Mouse (Mus musculus): ENCODE results near the gene Gm5751. TPM values are rescaled to one million over a fixed set of nuclear protein-coding genes. Genes with fewer than 3 reads are reported as not detected.

The Gm5751 gene
- total and polyA plus RNA-seq, 2 experiments from 2014 or later: not detected

- Histone ChIP-seq H3K4me3 (ENCODE audit: low read length) (peak within 1 kb of the TSS; percentile 54), H3K9ac (replicated peaks; ENCODE audit: low read length) (peak within 1 kb of the TSS; percentile 79), H3K9me3 (ENCODE audit: low read length) (no peaks in the 10 kb centered on the region), H3K27ac (peak within 1 kb of the TSS; percentile 83), H3K36me3 (ENCODE audit: insufficient read depth, low read length) (no peaks in the 10 kb centered on the region), H3K27me3 (ENCODE audit: insufficient read depth, low read length) (no peaks in the 10 kb centered on the region), H3K4me2 (ENCODE audit: low read depth, low read length) (peak within 1 kb of the TSS; percentile 61), H3K4me1 (ENCODE audit: insufficient read depth, low read length) (no peaks in the 10 kb centered on the region)
- DNase-seq (ENCODE audit: low spot score) (peak; percentile 71), ATAC-seq (peak; percentile 86)
- no peak for TF ChIP-seq CTCF (IDR thresholded peaks at IDR 0.05; ENCODE audit: low read depth)
- 31% methylated on average over 75 of the region's 95 CpGs for WGBS
Measured at GRCm38 (mm10) chrX:8892343-8893155, 18.5 kb downstream of the Gm5751 start, which contains the start of gene B630019K06Rik. Gene B630019K06Rik, plus strand, starts transcription at chrX:8892382.

GRCm38 (mm10) chrX:8893182-8893651 is 19.2 kb downstream of the Gm5751 start:
- H3K4me3 ChIP-seq (ENCODE audit: low read length): peak overlapping the region; percentile 54
- no peak for TF ChIP-seq CTCF (IDR thresholded peaks at IDR 0.05; ENCODE audit: low read depth)
- peak; percentile 29 for DNase-seq (ENCODE audit: low spot score)

GRCm38 (mm10) chrX:8900823-8901222 is 26.8 kb downstream of the Gm5751 start:
- Histone ChIP-seq H3K4me1 (ENCODE audit: insufficient read depth, low read length) (no peaks in the 10 kb centered on the region), H3K4me2 (ENCODE audit: low read depth, low read length) (no peak overlapping the region), H3K36me3 (ENCODE audit: insufficient read depth, low read length) (no peaks in the 10 kb centered on the region), H3K27me3 (ENCODE audit: insufficient read depth, low read length) (no peaks in the 10 kb centered on the region), H3K9ac (replicated peaks; ENCODE audit: low read length) (no peak overlapping the region), H3K9me3 (ENCODE audit: low read length) (no peaks in the 10 kb centered on the region), H3K4me3 (ENCODE audit: low read length) (no peak overlapping the region), H3K27ac (no peak overlapping the region)
- no peak for TF ChIP-seq CTCF (IDR thresholded peaks at IDR 0.05; ENCODE audit: low read depth)
- ATAC-seq (no peak), DNase-seq (ENCODE audit: low spot score) (no peak)
- 72% methylated on average over 4 of the region's 4 CpGs for WGBS

More at GRCm38 (mm10) chrX:8893182-8893651, 19.2 kb downstream of the Gm5751 start:
- ATAC-seq: peak; percentile 79
- no peaks in the 10 kb centered on the region for H3K27me3 ChIP-seq (ENCODE audit: insufficient read depth, low read length)
- peak overlapping the region; percentile 79 for H3K9ac ChIP-seq (replicated peaks; ENCODE audit: low read length)
- H3K4me2 ChIP-seq (ENCODE audit: low read depth, low read length): peak overlapping the region; percentile 61
- peak overlapping the region; percentile 83 for H3K27ac ChIP-seq
- H3K9me3 ChIP-seq (ENCODE audit: low read length): no peaks in the 10 kb centered on the region
- no peaks in the 10 kb centered on the region for H3K4me1 ChIP-seq (ENCODE audit: insufficient read depth, low read length)
- no peaks in the 10 kb centered on the region for H3K36me3 ChIP-seq (ENCODE audit: insufficient read depth, low read length)
- WGBS: 35% methylated on average over 20 of the region's 42 CpGs

GRCm38 (mm10) chrX:8901906-8902472 is 27.9 kb downstream of the Gm5751 start:
- Histone ChIP-seq H3K27me3 (ENCODE audit: insufficient read depth, low read length) (no peaks in the 10 kb centered on the region), H3K27ac (no peak overlapping the region), H3K36me3 (ENCODE audit: insufficient read depth, low read length) (no peaks in the 10 kb centered on the region), H3K9ac (replicated peaks; ENCODE audit: low read length) (no peak overlapping the region), H3K4me3 (ENCODE audit: low read length) (no peak overlapping the region), H3K4me2 (ENCODE audit: low read depth, low read length) (no peak overlapping the region), H3K9me3 (ENCODE audit: low read length) (no peaks in the 10 kb centered on the region), H3K4me1 (ENCODE audit: insufficient read depth, low read length) (no peaks in the 10 kb centered on the region)
- 31% methylated on average over 7 of the region's 7 CpGs for WGBS
- DNase-seq (ENCODE audit: low spot score) (peak; percentile 9), ATAC-seq (peak; percentile 58; the same call in 1 of the 2 replicates)
- no peak for TF ChIP-seq CTCF (IDR thresholded peaks at IDR 0.05; ENCODE audit: low read depth)

- no peaks in the 10 kb centered on the region for H3K27me3 ChIP-seq (ENCODE audit: insufficient read depth, low read length)
- H3K4me2 ChIP-seq (ENCODE audit: low read depth, low read length): no peak overlapping the region
- WGBS: 56% methylated on average over 4 of the region's 4 CpGs
- no peak overlapping the region for H3K4me3 ChIP-seq (ENCODE audit: low read length)
- H3K9me3 ChIP-seq (ENCODE audit: low read length): no peaks in the 10 kb centered on the region
- peak; percentile 5 for DNase-seq (ENCODE audit: low spot score)
- H3K9ac ChIP-seq (replicated peaks; ENCODE audit: low read length): no peak overlapping the region
- no peaks in the 10 kb centered on the region for H3K36me3 ChIP-seq (ENCODE audit: insufficient read depth, low read length)
- peak; percentile 51; the same call in 1 of the 2 replicates for ATAC-seq
- no peaks in the 10 kb centered on the region for H3K4me1 ChIP-seq (ENCODE audit: insufficient read depth, low read length)
- no peak for TF ChIP-seq CTCF (IDR thresholded peaks at IDR 0.05; ENCODE audit: low read depth)
- H3K27ac ChIP-seq: no peak overlapping the region
Measured at GRCm38 (mm10) chrX:8921080-8921479, 47.0 kb downstream of the Gm5751 start.

GRCm38 (mm10) chrX:8921813-8922607 is 48.0 kb downstream of the Gm5751 start:
- peak; percentile 72 for ATAC-seq
- no peaks in the 10 kb centered on the region for H3K27me3 ChIP-seq (ENCODE audit: insufficient read depth, low read length)
- DNase-seq (ENCODE audit: low spot score): peak; percentile 40
- H3K4me2 ChIP-seq (ENCODE audit: low read depth, low read length): no peak overlapping the region
- no peak overlapping the region; the same call in 1 of the 2 replicates for H3K27ac ChIP-seq
- peak; percentile 62 for TF ChIP-seq CTCF (IDR thresholded peaks at IDR 0.05; ENCODE audit: low read depth)
- no peaks in the 10 kb centered on the region for H3K36me3 ChIP-seq (ENCODE audit: insufficient read depth, low read length)
- H3K9me3 ChIP-seq (ENCODE audit: low read length): no peaks in the 10 kb centered on the region
- 56% methylated on average over 9 of the region's 9 CpGs for WGBS
- no peak overlapping the region for H3K9ac ChIP-seq (replicated peaks; ENCODE audit: low read length)
- H3K4me1 ChIP-seq (ENCODE audit: insufficient read depth, low read length): no peaks in the 10 kb centered on the region
- no peak overlapping the region for H3K4me3 ChIP-seq (ENCODE audit: low read length)
